Mouse (Mus musculus): Measurements from ENCODE around the gene Plin1.

Plin1 gene

GRCm38 (mm10) chr7:79736511-79736910 lies 3.8 kb upstream of the Plin1 start:
- no peak for DNase-seq (ENCODE audit: low read depth)

DNA sequence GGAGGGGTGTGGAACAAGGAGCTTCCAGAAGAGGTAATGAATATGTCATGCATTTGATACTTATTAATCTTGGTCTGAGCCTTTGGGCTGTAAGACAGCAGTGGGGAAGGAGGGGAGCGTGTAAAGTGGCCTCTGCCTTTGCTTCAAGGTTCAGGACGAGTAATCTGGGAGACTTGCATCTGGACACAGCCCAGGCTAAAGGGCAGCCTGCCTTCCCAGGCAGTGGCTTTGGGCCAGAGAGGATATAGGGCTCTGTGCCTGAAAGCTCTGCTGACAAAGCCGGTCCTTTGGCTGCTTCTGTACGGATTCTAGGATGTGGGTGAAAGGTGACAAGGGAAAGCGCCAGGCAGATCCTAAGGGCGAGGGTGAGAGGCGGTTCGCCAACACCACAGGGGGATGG lies 1.9 kb upstream of the Plin1 start:
- no peak for DNase-seq (ENCODE audit: low read depth)

- DNase-seq (ENCODE audit: low read depth), result no peak
Measured at GRCm38 (mm10) chr7:79731438-79731837, 1.3 kb downstream of the Plin1 start.

- DNase-seq (ENCODE audit: low read depth), result no peak
Measured at GRCm38 (mm10) chr7:79729743-79730370, 2.8 kb downstream of the Plin1 start.

GRCm38 (mm10) chr7:79729169-79729568 lies 3.5 kb downstream of the Plin1 start:
- DNase-seq (ENCODE audit: low read depth), result peak; percentile 68

DNA sequence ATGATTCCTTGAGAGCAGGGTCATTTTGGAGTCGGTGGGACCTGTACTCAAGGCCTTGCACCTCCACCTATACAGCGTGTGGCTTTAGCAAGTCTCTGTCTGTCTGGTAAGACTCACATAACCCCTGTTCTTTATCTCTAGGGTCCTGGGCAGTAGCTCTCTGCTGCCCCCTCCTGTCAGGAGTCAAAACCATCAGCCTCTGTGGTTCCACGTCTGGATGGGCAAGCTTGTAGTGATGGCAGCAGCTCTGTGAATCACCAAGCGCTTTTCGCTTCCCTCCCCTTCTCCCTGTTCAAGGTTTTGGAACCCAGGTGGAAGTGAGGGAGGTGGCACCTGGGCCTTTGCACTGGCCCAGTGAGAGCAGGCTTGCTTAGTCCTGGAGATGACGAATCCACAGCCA lies 4.5 kb downstream of the Plin1 start:
- DNase-seq (ENCODE audit: low read depth), result peak; percentile 88

DNA sequence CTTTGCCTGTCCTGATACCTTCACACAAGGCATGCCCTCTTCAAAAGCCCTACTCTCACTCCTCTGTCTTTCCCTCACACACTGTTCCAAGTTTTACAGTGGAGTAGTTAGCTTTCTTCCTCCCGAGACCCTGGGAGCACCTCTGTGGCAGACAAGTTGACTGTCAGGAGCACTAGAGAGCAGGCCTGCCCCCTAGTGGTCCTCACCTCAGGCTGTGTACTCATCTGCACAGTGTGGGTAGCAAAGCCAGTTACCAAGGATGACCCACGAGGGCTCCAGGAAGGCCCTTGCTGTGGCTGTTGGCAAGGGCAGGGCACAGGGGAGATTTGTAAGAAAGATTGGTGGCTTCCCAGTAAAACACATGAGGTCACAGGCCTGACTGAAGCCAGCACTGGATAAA lies 5.6 kb downstream of the Plin1 start:
- no peak for DNase-seq (ENCODE audit: low read depth)

- DNase-seq (ENCODE audit: low read depth), result no peak
Measured at GRCm38 (mm10) chr7:79721386-79721977, 11.2 kb downstream of the Plin1 start.

- peak; percentile 66 for DNase-seq (ENCODE audit: low read depth)
Measured at GRCm38 (mm10) chr7:79715187-79715981, 17.3 kb downstream of the Plin1 start, which contains the start of gene Kif7. TSS of gene Kif7 (minus strand) at chr7:79715720.

DNA sequence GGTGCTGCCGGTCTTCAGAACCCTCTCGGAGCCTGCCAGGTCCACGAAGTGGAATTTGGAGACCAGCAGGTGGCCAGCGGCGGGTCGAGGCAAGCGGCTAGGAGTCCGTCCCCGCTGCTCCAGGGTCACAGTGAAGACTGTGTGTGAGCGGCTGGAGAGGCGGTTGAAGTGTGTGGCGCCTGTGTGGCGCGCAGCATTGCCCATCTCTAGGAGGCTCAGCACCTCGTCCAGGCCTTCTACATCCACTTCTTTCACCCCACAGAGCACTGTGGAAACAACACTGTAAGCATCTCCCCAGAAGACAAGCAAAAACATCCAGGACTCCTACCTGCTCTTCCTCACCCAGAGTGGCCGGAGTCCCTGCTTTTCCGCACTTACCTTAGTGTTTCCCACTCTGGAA lies 21.9 kb downstream of the Plin1 start:
- no peak for DNase-seq (ENCODE audit: low read depth)

DNA sequence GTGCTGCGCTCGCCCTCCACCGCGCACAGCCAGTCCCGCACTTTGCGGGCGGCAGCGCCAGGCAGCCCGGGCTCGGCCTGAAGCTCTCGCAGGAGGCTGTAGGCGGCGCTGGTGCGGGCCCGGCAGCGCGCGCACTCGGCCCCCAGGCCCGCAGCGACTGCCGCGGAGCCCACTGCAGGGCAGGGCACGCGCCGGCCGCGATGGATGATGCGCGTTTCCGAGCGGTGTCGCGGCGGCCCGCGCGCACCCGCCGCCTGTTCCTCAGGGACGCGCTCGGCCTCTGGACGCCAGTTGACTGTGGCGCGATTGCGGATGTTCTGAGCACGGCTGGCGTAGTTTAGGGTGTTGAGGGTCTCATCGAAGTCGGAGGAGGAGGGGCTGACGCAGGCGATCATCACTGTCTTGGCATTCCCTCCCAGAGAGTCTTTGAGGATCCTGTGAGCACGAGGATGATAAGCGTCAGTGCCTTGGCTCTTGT lies 22.5 kb downstream of the Plin1 start:
- DNase-seq (ENCODE audit: low read depth), result no peak

GRCm38 (mm10) chr7:79705210-79705609 lies 27.5 kb downstream of the Plin1 start:
- no peak for DNase-seq (ENCODE audit: low read depth)

GRCm38 (mm10) chr7:79702755-79703154 lies 29.9 kb downstream of the Plin1 start:
- DNase-seq (ENCODE audit: low read depth), result no peak

- DNase-seq (ENCODE audit: low read depth), result no peak
Measured at GRCm38 (mm10) chr7:79696495-79696894, 36.2 kb downstream of the Plin1 start.

GRCm38 (mm10) chr7:79680231-79680630 lies 52.5 kb downstream of the Plin1 start:
- no peak for DNase-seq (ENCODE audit: low read depth)

- DNase-seq (ENCODE audit: low read depth), result no peak
Measured at GRCm38 (mm10) chr7:79679186-79679585, 53.5 kb downstream of the Plin1 start.

DNA sequence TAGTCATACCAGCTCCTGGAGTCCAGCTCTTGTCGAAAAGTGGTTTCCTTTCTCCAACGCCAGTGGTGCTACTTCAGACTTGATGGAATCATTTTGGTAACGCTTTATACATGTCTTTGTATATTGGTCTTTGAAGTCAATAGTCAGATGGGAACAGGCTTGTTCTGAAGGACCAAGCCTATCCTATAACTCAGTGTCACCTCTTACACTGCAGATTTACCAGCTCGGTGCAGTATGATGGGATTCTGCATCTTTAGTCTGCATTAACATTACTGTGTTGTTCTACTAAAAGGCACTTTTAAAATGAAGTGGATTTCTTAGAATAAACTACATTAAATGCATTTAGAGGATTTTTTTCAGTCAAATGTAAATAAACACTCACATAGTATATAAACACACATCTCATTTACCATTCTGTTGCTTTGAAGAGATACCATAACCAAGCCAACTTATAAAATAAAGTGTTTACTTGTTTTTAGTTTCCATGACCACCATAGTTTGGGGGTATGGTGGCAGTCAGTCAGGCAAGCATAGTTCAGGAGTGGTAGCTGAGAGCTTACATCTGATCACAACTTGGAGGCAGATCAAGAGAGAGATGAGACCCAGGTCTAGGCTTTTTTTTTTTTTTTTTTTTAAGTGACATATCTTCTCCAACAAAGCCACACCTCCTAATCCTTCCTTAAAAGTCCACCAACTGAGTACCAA lies 61.7 kb downstream of the Plin1 start:
- DNase-seq (ENCODE audit: low read depth), result no peak

Data from c-Kit-positive CD71-negative TER-119-negative erythroid progenitor cells, embryonic 14.5 days (primary cell).